Mouse (Mus musculus): ENCODE data around the gene Csf2.

- TF ChIP-seq CTCF (IDR thresholded peaks at IDR 0.05; ENCODE audit: low read depth, low read length): no peak
- no peak for TF ChIP-seq TAL1 (conservative IDR thresholded peaks at IDR 0.05; ENCODE audit: low read depth, low read length)
- TF ChIP-seq POLR2AphosphoS5 (IDR thresholded peaks at IDR 0.05; ENCODE audit: insufficient replicate concordance, low read depth, low read length): no peak
Observed at GRCm38 (mm10) chr11:54267177-54267576, 17.7 kb upstream of the Csf2 start, which contains the start of gene Il3.
